Mouse (Mus musculus): ENCODE data around the gene Me3.

DNA sequence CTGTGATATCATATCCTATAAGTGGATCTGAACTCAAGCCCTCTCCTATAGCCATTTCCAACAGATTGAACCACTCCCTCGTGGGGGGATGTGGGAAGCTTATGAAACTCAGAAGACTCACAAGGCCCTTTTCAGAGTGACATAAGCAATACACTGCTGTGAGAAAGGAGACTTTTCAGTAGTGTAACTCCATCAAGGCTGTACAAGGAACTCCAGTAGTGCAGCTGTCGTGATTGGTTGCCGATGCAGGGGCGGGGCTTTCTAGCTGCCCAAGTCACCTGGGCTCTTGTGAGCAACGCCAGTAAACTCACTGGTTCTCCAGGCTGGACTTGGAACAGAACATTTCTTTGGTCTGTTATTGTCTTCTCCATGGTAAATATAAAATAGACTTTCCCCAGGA is 46.5 kb downstream of the Me3 start:
- no peak for TF ChIP-seq CTCF (IDR thresholded peaks at IDR 0.05; ENCODE audit: insufficient read depth, low read depth, low read length)
- TF ChIP-seq POLR2A (IDR thresholded peaks at IDR 0.05; ENCODE audit: insufficient read depth, low read depth, low read length): no peak
